Mouse (Mus musculus): Measurements from ENCODE around the gene Tgm1. TPM values are rescaled to one million over a fixed set of nuclear protein-coding genes. Genes with fewer than 3 reads are reported as not detected.

Gene Tgm1
- polyA plus RNA-seq, 1 experiment from 2014 or later = 1.3 TPM

DNA sequence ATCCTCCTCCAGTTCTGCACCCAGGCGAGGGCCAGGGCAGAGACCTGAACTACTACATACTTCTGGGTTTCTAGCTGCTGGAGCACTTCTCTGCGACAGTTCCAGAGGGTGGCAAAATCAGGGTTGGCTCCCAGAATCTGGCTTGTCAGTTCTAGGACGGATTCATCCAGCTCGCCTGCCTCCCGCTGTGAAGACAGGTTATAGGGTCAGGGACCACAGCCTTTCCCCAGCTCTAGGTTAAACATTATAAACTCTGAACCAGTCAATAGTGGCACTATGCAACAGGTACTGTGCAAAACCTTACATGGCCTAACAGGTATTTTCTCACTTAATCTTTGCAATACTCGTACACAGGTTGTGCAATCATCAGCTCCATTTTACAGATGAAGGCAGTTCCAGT is 7.3 kb upstream of the Tgm1 start:
- peak overlapping the region; percentile 83 for H3K4me3 ChIP-seq (ENCODE audit: low read depth, low read length)

DNA sequence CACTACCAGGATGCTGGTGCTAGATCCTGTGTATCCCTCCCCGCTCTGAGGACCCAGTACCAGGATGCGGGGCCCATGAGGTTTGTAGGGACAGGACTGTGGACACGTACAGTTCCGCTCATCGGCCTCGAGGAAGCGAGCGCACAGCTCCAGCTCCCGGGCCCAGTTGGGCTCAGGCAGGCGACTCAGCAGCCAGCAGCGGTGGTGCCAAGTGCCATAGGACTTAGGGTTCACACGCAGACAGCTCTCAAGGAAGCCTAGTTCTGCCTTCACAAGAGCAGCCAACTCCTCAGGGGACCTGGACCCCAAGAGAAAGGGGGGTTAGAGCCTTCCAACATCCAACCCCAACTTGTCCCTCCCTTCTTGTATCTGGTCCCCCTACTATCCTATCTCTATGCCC is 6.9 kb upstream of the Tgm1 start:
- no peak overlapping the region for H3K27ac ChIP-seq (ENCODE audit: low read depth)
- no peak overlapping the region for H3K4me2 ChIP-seq (ENCODE audit: low read length)
- H3K4me3 ChIP-seq (ENCODE audit: low read depth, low read length) = no peak overlapping the region
- peaks cover 3% of the 10 kb centered on the region; the same call in 1 of the 2 replicates for H3K4me1 ChIP-seq (replicated peaks; ENCODE audit: control insufficient read depth, insufficient read depth, low read length)
- peaks cover 36% of the 10 kb centered on the region for H3K36me3 ChIP-seq (ENCODE audit: control insufficient read depth, insufficient read depth, low read length)
- ATAC-seq (replicated peaks; ENCODE audit: low FRiP score, low TSS enrichment, low read depth) (no peak), DNase-seq (ENCODE audit: low spot score) (no peak)
- H3K9me3 ChIP-seq (ENCODE audit: control insufficient read depth, low read length) = no peaks in the 10 kb centered on the region
- H3K9ac ChIP-seq (ENCODE audit: low read length) = no peak overlapping the region
- WGBS = 95% methylated on average over 12 of the region's 12 CpGs
- no peaks in the 10 kb centered on the region for H3K27me3 ChIP-seq (replicated peaks; ENCODE audit: control insufficient read depth, insufficient read depth, low read length)

More for the DNA sequence above, 7.3 kb upstream of the Tgm1 start:
- Histone ChIP-seq H3K4me1 (replicated peaks; ENCODE audit: control insufficient read depth, insufficient read depth, low read length) (peaks cover 3% of the 10 kb centered on the region; the same call in 1 of the 2 replicates), H3K27ac (ENCODE audit: low read depth) (no peak overlapping the region), H3K36me3 (ENCODE audit: control insufficient read depth, insufficient read depth, low read length) (peaks cover 34% of the 10 kb centered on the region), H3K27me3 (replicated peaks; ENCODE audit: control insufficient read depth, insufficient read depth, low read length) (no peaks in the 10 kb centered on the region), H3K4me2 (ENCODE audit: low read length) (peak overlapping the region; percentile 61), H3K9ac (ENCODE audit: low read length) (peak overlapping the region; percentile 73), H3K9me3 (ENCODE audit: control insufficient read depth, low read length) (no peaks in the 10 kb centered on the region)
- ATAC-seq (replicated peaks; ENCODE audit: low FRiP score, low TSS enrichment, low read depth) = no peak
- DNase-seq (ENCODE audit: low spot score) = no peak
- WGBS = 71% methylated on average over 6 of the region's 6 CpGs

DNA sequence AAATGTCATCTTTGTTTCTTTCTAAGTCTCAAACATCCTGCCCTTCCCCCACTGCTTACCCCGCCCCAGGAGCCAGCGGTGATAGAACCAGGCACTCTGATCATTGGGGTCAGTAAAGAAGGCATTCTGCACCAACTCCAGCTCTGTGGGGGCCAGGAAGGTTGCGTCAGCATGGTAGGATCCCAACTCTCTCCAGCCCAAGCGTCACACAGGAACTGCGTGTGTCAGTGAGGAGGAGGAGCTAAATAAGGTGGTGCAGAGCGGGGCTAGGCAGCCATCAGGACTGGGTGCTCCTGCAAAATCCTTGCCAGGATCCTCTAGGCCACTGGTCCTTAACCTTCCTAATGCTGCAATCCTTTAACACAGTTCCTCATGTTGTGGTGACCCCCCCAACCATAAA is 6.0 kb upstream of the Tgm1 start:
- ATAC-seq (replicated peaks; ENCODE audit: low FRiP score, low TSS enrichment, low read depth) = no peak

DNA sequence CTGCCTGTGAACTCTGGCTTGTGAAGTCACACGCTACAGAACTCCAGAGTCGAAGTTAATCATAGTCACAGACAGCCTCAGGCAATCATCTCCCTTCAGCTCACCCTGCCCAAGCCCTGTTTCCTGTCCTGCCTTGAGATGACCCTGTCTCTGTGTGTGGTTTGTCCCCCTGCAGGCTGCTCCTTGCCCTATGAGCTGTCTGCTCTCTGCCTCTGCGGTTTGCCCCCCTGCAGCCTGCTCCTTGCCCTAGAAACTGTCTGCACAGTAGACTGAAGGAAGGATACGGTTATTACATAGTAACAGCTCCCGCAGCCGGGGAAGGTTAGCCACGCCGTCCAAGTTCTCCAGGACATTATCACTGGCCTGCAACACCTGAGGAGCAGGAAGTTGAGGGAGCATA is 3.2 kb upstream of the Tgm1 start:
- H3K27ac ChIP-seq (ENCODE audit: low read depth) = no peak overlapping the region
- peaks cover 8% of the 10 kb centered on the region; the same call in 1 of the 2 replicates for H3K27me3 ChIP-seq (replicated peaks; ENCODE audit: control insufficient read depth, insufficient read depth, low read length)
- DNase-seq (ENCODE audit: low spot score) = no peak
- WGBS = 80% methylated on average over 8 of the region's 8 CpGs
- no peak overlapping the region for H3K4me3 ChIP-seq (ENCODE audit: low read depth, low read length)
- H3K4me1 ChIP-seq (replicated peaks; ENCODE audit: control insufficient read depth, insufficient read depth, low read length) = peaks cover 9% of the 10 kb centered on the region; the same call in 1 of the 2 replicates
- no peaks in the 10 kb centered on the region for H3K9me3 ChIP-seq (ENCODE audit: control insufficient read depth, low read length)
- ATAC-seq (replicated peaks; ENCODE audit: low FRiP score, low TSS enrichment, low read depth) = no peak
- H3K36me3 ChIP-seq (ENCODE audit: control insufficient read depth, insufficient read depth, low read length) = peaks cover 36% of the 10 kb centered on the region
- H3K9ac ChIP-seq (ENCODE audit: low read length) = no peak overlapping the region
- H3K4me2 ChIP-seq (ENCODE audit: low read length) = no peak overlapping the region

More for the DNA sequence above, 6.0 kb upstream of the Tgm1 start:
- Histone ChIP-seq H3K27me3 (replicated peaks; ENCODE audit: control insufficient read depth, insufficient read depth, low read length) (no peaks in the 10 kb centered on the region), H3K4me2 (ENCODE audit: low read length) (no peak overlapping the region), H3K9ac (ENCODE audit: low read length) (no peak overlapping the region), H3K4me1 (replicated peaks; ENCODE audit: control insufficient read depth, insufficient read depth, low read length) (peaks cover 3% of the 10 kb centered on the region; the same call in 1 of the 2 replicates), H3K9me3 (ENCODE audit: control insufficient read depth, low read length) (no peaks in the 10 kb centered on the region), H3K36me3 (ENCODE audit: control insufficient read depth, insufficient read depth, low read length) (peaks cover 36% of the 10 kb centered on the region), H3K27ac (ENCODE audit: low read depth) (no peak overlapping the region), H3K4me3 (ENCODE audit: low read depth, low read length) (no peak overlapping the region)
- 85% methylated on average over 6 of the region's 6 CpGs for WGBS
- DNase-seq (ENCODE audit: low spot score) = no peak

DNA sequence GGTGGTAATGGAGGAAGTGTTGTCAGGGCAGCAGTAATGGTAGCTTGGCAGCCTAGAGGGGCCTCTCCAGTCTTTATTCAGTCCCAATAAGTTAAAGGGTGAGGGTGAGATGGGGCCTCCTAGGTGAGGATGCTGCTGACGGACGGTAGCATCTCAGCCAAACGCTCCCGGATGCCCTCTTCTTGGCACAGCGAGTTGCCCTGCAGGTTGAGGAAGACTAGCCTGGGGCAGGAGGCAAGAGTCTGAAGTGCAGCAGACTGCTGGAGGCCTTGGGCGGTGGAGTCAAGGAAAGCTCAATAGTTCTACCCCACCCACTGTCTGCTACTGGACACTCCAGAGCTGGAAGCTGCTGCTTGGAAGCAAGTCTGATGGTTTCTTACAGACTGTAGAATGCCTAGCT is 2.5 kb upstream of the Tgm1 start:
- H3K4me3 ChIP-seq (ENCODE audit: low read depth, low read length) = no peak overlapping the region
- no peak overlapping the region for H3K4me2 ChIP-seq (ENCODE audit: low read length)
- H3K36me3 ChIP-seq (ENCODE audit: control insufficient read depth, insufficient read depth, low read length) = peaks cover 36% of the 10 kb centered on the region
- no peak overlapping the region for H3K9ac ChIP-seq (ENCODE audit: low read length)
- H3K9me3 ChIP-seq (ENCODE audit: control insufficient read depth, low read length) = no peaks in the 10 kb centered on the region
- H3K4me1 ChIP-seq (replicated peaks; ENCODE audit: control insufficient read depth, insufficient read depth, low read length) = peaks cover 9% of the 10 kb centered on the region; the same call in 1 of the 2 replicates
- DNase-seq (ENCODE audit: low spot score) (no peak), ATAC-seq (replicated peaks; ENCODE audit: low FRiP score, low TSS enrichment, low read depth) (no peak)
- H3K27ac ChIP-seq (ENCODE audit: low read depth) = no peak overlapping the region
- H3K27me3 ChIP-seq (replicated peaks; ENCODE audit: control insufficient read depth, insufficient read depth, low read length) = peaks cover 8% of the 10 kb centered on the region; the same call in 1 of the 2 replicates
- WGBS = 92% methylated on average over 6 of the region's 6 CpGs

DNA sequence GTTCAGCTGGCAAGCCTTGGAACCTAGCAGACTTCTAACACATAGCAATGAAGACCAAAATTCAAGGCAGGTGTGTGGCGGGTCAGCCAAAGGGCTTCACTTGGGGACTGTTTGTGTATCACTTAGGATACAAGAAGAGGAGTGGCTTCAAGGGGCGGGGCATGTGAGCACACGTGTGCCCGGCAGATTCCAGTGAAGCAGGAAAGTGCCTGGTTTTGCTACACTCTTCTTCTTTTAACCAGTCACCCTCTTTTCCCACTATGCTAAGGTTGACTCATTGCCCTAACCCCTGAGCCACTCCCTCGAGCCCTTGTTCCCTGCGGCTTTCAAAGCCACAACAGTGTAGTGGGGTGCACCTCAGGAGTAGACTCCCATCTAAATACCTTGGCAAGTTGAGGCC is 1.2 kb upstream of the Tgm1 start:
- Histone ChIP-seq H3K27ac (ENCODE audit: low read depth) (no peak overlapping the region), H3K27me3 (replicated peaks; ENCODE audit: control insufficient read depth, insufficient read depth, low read length) (peaks cover 8% of the 10 kb centered on the region; the same call in 1 of the 2 replicates), H3K36me3 (ENCODE audit: control insufficient read depth, insufficient read depth, low read length) (peaks cover 36% of the 10 kb centered on the region), H3K9me3 (ENCODE audit: control insufficient read depth, low read length) (no peaks in the 10 kb centered on the region), H3K4me2 (ENCODE audit: low read length) (no peak overlapping the region), H3K4me3 (ENCODE audit: low read depth, low read length) (no peak overlapping the region), H3K9ac (ENCODE audit: low read length) (no peak overlapping the region), H3K4me1 (replicated peaks; ENCODE audit: control insufficient read depth, insufficient read depth, low read length) (peaks cover 9% of the 10 kb centered on the region; the same call in 1 of the 2 replicates)
- 35% methylated on average over 6 of the region's 6 CpGs for WGBS
- ATAC-seq (replicated peaks; ENCODE audit: low FRiP score, low TSS enrichment, low read depth) (0 out of 2 replicates have a peak, but pooled peaks have one; percentile 6), DNase-seq (ENCODE audit: low spot score) (no peak)

DNA sequence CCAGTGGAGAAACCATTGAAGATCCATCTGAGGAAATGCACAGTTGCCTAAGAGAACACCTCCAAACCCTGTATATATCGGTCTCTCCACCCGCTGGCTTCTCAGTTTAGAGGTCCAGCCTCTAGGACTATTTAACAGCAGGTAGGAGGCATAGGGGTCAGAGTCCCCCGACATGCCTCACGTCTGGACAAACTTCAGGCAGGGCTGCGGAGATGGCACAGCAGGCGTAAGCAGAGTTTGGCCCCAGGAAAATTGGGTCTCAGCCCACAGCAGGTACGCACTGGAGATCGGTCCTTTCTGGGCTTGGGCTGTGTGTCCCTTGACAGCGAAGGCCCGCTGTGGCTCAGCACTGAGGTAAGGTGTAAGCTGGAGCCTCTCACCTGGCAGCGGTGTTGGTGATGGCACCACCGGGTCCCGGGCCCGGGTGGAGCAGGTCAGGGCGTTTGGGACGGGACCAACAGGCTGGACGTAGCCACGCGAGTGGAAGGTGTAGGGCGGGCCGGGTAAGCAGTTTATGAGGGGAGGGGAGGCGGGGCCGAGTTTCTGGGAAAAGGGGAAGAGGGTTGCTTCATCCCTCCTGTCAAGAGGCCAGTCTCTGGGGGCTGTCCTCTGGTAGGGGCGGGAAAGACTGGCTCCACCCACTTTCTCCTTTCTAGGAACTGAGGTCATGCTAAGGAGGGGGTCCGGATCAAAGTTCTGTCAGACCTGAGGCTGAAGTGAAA is 558 bp downstream of the Tgm1 start:
- Histone ChIP-seq H3K27ac (ENCODE audit: low read depth) (no peak overlapping the region), H3K4me2 (ENCODE audit: low read length) (peak overlapping the region; percentile 48), H3K4me1 (replicated peaks; ENCODE audit: control insufficient read depth, insufficient read depth, low read length) (peaks cover 9% of the 10 kb centered on the region; the same call in 1 of the 2 replicates), H3K9me3 (ENCODE audit: control insufficient read depth, low read length) (no peaks in the 10 kb centered on the region), H3K4me3 (ENCODE audit: low read depth, low read length) (peak overlapping the region; percentile 14; the same call in 1 of the 2 replicates), H3K27me3 (replicated peaks; ENCODE audit: control insufficient read depth, insufficient read depth, low read length) (peaks cover 8% of the 10 kb centered on the region; the same call in 1 of the 2 replicates), H3K36me3 (ENCODE audit: control insufficient read depth, insufficient read depth, low read length) (peaks cover 22% of the 10 kb centered on the region), H3K9ac (ENCODE audit: low read length) (no peak overlapping the region)
- no peak for DNase-seq (ENCODE audit: low spot score)
- ATAC-seq (replicated peaks; ENCODE audit: low FRiP score, low TSS enrichment, low read depth) = peak; percentile 51
- WGBS = 16% methylated on average over 25 of the region's 25 CpGs

DNA sequence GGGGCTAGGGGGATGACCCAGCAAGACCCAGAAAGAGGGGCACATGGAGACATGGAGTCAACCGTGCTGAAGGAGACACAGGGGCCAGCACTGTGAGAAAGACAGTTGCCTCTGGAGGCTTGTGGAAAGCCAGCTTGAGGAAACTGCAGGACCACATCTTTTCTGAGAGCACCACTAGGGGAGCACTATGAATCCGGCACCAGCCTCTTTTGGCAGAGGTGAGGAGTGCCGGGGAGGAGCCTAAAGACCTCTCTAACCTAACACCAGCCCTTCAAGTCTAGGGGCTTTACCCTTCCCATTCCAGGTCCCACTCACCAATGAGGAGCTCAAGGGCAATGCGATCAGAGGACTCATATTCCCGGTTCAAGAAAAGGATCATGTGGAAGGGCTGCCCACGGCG is 1.9 kb downstream of the Tgm1 start:
- Histone ChIP-seq H3K4me3 (ENCODE audit: low read depth, low read length) (no peak overlapping the region), H3K4me1 (replicated peaks; ENCODE audit: control insufficient read depth, insufficient read depth, low read length) (peaks cover 9% of the 10 kb centered on the region; the same call in 1 of the 2 replicates), H3K36me3 (ENCODE audit: control insufficient read depth, insufficient read depth, low read length) (peaks cover 8% of the 10 kb centered on the region), H3K9me3 (ENCODE audit: control insufficient read depth, low read length) (no peaks in the 10 kb centered on the region), H3K9ac (ENCODE audit: low read length) (no peak overlapping the region), H3K27ac (ENCODE audit: low read depth) (no peak overlapping the region), H3K4me2 (ENCODE audit: low read length) (no peak overlapping the region), H3K27me3 (replicated peaks; ENCODE audit: control insufficient read depth, insufficient read depth, low read length) (peaks cover 8% of the 10 kb centered on the region; the same call in 1 of the 2 replicates)
- no peak for DNase-seq (ENCODE audit: low spot score)
- 82% methylated on average over 7 of the region's 7 CpGs for WGBS
- no peak for ATAC-seq (replicated peaks; ENCODE audit: low FRiP score, low TSS enrichment, low read depth)

Data from intestine, embryonic 14.5 days (tissue).